Mouse (Mus musculus): ENCODE data around the gene Crip2. TPM values are rescaled to one million over a fixed set of nuclear protein-coding genes. Genes with fewer than 3 reads are reported as not detected.

Crip2 gene
- total RNA-seq, 2 experiments from 2014 or later = 28.2 to 43.8 TPM

GRCm38 (mm10) chr12:113176960-113177725 lies 37.1 kb downstream of the Crip2 start:
- no peak for DNase-seq (ENCODE audit: low spot score)

DNA sequence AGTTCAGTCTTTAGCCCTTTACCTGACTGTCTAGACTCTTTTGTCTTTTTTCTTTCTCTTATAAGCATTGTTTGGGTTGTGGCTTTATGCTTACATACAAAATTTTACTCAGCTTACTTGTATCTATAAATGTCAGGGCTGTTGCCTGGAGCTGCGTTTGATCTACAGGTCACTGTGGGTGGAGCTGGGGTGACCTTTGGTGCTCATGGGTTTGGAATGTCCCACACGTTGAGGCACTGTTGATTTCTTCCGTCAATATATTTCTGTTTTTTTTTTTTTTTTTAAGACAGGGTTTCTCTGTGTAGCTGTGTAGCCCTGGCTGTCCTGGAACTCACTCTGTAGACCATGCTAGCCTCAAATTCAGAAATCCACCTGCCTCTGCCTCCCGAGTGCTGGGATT lies 41.0 kb downstream of the Crip2 start:
- DNase-seq (ENCODE audit: low spot score) = no peak

DNA sequence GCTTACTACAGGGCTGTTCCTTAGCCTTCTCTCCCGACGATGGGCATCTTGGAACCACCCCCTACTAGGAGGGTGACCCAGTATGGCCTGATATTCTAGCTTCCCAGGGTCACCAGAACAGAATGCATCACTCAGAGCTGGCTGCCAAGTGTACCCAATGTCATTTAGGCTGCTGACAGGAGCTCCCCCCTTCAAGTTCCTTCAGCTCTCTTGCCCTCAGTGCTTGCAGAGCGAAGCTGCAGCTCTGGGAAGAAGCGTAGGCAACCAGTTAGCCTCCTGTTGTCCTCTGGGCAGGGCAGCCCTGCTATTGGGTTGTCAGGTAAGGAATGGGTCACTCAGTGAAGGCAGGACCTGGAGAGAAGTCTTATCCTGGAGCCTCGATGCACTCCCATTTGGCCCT lies 44.9 kb downstream of the Crip2 start:
- no peak for DNase-seq (ENCODE audit: low spot score)

GRCm38 (mm10) chr12:113185442-113186291 lies 45.6 kb downstream of the Crip2 start, which contains the start of gene Tmem121:
Gene Tmem121 (plus strand): TSS chr12:113185930.
- DNase-seq (ENCODE audit: low spot score) = no peak

DNA sequence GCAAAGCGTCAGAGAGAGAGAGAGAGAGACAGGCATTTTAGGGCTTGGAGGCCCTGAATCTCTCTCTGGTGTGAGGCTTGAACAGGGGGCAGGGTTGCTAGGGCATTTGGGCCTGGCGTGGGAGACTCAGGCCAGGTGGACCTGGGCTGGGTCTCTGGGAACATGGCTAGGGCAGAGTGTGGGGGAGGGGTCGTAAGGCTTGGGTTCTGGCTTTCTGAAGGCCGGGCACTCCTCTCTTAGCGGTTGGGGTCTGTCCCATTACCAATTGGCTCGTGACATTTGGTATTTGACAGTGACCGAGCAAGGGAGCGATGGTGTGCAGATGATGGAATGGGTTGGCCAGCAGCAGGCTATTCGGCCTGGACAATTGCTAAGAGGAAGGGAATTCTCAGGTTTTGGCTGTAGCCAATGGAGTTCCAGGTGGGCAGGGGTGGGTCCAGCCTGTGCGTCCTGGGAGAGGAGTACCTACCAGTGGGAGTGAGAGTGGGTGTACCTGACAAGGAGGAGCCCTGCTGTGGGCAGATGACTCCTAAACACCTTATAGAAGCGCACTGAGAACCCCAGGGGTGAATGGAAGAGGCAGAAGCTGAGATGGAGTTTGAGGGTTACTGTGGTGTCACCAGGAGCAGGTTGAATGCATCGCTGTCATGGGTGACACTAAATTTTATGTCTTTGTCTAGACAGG lies 46.4 kb downstream of the Crip2 start:
- no peak for DNase-seq (ENCODE audit: low spot score)

DNA sequence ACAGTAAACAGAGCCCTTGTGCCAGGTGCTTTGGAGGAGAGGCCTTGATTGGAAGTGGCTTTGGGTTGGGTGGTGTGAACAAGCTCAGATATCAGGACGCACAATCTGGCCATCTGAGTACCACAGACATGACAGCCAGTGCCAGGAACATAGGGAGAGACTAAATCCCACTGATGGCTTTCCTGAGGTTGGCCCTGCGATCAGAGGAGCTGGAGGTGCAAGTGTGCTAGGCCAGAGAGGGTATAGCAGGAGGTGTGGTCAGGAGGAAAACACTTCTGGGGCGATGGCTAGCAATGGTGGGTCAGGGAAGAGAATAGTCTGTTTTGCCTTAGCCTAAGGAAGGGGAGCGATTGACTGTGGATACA lies 47.0 kb downstream of the Crip2 start:
- no peak for DNase-seq (ENCODE audit: low spot score)

DNA sequence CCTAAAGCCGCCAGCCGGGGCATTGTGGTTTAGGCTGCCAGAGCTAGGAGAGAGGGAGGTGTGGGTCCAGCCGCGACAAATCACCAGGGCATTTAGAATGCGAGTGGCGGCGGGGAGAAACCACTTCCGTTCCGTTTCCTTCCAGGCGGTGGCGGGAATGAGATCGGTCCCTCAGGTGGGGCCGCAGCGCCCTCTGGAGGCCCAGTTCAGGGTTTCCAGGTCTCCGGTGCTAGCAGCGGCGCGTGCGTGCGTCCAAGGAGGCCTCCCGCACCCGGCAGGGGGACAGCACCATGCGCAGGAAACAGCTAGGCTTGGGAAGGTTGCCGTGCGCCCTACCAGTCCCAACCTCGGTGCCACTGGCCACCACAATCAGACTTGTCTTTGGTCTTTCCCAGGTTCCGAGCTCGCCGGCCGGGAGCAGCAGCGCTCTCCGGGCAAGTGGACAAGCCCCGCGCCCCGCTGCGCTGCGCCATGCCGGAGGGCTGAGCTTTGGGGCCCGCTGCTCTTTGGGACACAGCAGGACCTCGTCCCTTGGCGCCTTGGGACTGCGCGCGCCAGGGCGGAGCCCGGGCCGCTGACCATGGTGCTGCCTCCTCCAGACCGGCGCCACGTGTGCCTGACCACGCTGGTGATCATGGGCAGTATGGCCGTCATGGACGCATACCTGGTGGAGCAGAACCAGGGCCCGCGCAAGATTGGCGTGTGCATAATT lies 47.7 kb downstream of the Crip2 start:
- peak; percentile 62 for DNase-seq (ENCODE audit: low spot score)

- DNase-seq (ENCODE audit: low spot score) = no peak
Measured at GRCm38 (mm10) chr12:113188349-113189055, 48.5 kb downstream of the Crip2 start.

DNA sequence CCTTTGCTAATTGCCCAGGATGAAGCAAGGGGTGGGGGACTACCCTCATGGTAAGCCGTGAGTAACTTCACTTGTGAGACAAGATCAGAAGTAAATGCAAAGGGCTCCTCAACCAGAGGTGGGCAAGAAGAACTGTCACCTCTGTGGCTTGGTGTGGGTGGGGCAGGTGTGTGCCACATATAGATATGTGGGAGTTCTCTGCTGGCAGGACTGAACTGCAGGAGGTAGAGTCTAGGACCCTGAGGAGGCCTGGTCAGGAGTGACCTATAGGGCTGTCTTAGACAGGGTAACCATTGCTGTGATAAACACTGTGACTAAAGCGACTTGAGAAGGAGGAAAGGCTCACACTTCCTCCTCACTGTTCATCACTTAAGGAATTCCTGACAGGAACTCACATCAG lies 53.4 kb downstream of the Crip2 start:
- no peak for DNase-seq (ENCODE audit: low spot score)

Other genes with a start within 250 kb of the Crip2 start
- gene Jag2, start 210.5 kb upstream of the Crip2 start, total RNA-seq (2021) = 10 to 100 TPM; 22.1 to 24.0 TPM
- gene Nudt14, start 198.1 kb upstream of the Crip2 start, total RNA-seq (2021) = 1 to 10 TPM; 6.5 to 7.6 TPM
- 10 to 100 TPM; 19.6 to 20.4 TPM for gene Btbd6, start 163.8 kb upstream of the Crip2 start, total RNA-seq (2021)
- gene Brf1, start 139.5 kb upstream of the Crip2 start, total RNA-seq (2021) = 10 to 100 TPM; 17.8 to 18.5 TPM
- 10 to 100 TPM; 33.7 to 35.0 TPM for gene Pacs2, start 125.7 kb upstream of the Crip2 start, total RNA-seq (2021)
- under 1 TPM in 1 of 2 experiments, not detected in 1; 0.27 TPM for gene Tex22, start 65.7 kb upstream of the Crip2 start, total RNA-seq (2021)
- gene Mta1, start 42.0 kb upstream of the Crip2 start, total RNA-seq (2021) = 10 to 100 TPM; 38.0 to 41.7 TPM
- gene Crip1, start 6.1 kb downstream of the Crip2 start, total RNA-seq (2021) = 100 to 1,000 TPM in 1 of 2 experiments, 10 to 100 TPM in 1; 65.3 to 100 TPM
- not detected for gene Tedc1, start 16.2 kb downstream of the Crip2 start, total RNA-seq (2021)
- under 1 TPM in 1 of 2 experiments, not detected in 1; 0.14 TPM for gene Tmem121, start 45.7 kb downstream of the Crip2 start, total RNA-seq (2021)

Data from gastrocnemius, adult 18-20 months (tissue).